Mouse (Mus musculus) left cerebral cortex, adult 2 months (tissue): ENCODE measurements around the gene Gm49320. TPM values are rescaled to one million over a fixed set of nuclear protein-coding genes. Genes with fewer than 3 reads are reported as not detected.

Experiments used
- DNase-seq, 2 experiments: peaks; one replicate each; pipeline ENCODE4 v3.0.0; 2021 to 2022; ENCODE audit warnings: low spot score in 2 of 2, mixed read lengths in 1 of 2; ENCODE audit errors: extremely low spot score in 1 of 2
- H3K27ac ChIP-seq: fragments of 200-600 bp; 2 replicates; pipeline ENCODE4 v1.8.1; 2022
- H3K4me3 ChIP-seq: fragments of 200-600 bp; 2 replicates; pipeline ENCODE4 v1.8.1; 2022
- CTCF ChIP-seq: fragments of 200-600 bp; IDR thresholded peaks from 2 replicates; pipeline ENCODE4 v1.8.1; 2022; ENCODE audit warnings: antibody characterized with exemption, mild to moderate bottlenecking, moderate library complexity
- intact Hi-C: fragments of 180-260 bp; cut with DNase I; formaldehyde crosslinking; loops from one replicate; pipeline ENCODE4 v1.15.1; 2025
- total RNA-seq, 2 experiments: library from RNA; stranded (reverse); gene quantifications; 2 replicates each; pipeline ENCODE4 v1.2.3; 2021

Gm49320 gene
- total RNA-seq, 2 experiments from 2014 or later, result 1.8 TPM; not detected in 1

- intact Hi-C loops, result no loop called here
- TF ChIP-seq CTCF, result no peak
Observed at GRCm38 (mm10) chr8:4230612-4231351, 7.9 kb upstream of the Gm49320 start.

GRCm38 (mm10) chr8:4237814-4238433 lies 741 bp upstream of the Gm49320 start:
- Histone ChIP-seq H3K4me3 (peak overlapping the region; percentile 96), H3K27ac (peak overlapping the region; percentile 94)
- no peak for TF ChIP-seq CTCF
- no peak for DNase-seq
- intact Hi-C loops, result loop anchor here (2.0 kb wide), 1 partner anchor 15 kb away; the partner anchor contains the start of gene Snapc2

More at GRCm38 (mm10) chr8:4230612-4231351, 7.9 kb upstream of the Gm49320 start:
- H3K4me3 ChIP-seq, result no peak overlapping the region
- DNase-seq, result no peak
- no peak overlapping the region for H3K27ac ChIP-seq

- no peak for TF ChIP-seq CTCF
- DNase-seq, result no peak
- intact Hi-C loops, result loop anchor here (2.0 kb wide), 1 partner anchor 13 kb away; the partner anchor contains the start of gene Snapc2
- H3K27ac ChIP-seq, result peak overlapping the region; percentile 94
- H3K4me3 ChIP-seq, result peak overlapping the region; percentile 96
Observed at GRCm38 (mm10) chr8:4239193-4239890, 677 bp downstream of the Gm49320 start.

GRCm38 (mm10) chr8:4245061-4245460 lies 6.4 kb downstream of the Gm49320 start:
- Histone ChIP-seq H3K27ac (no peak overlapping the region), H3K4me3 (no peak overlapping the region)
- intact Hi-C loops, result no loop called here
- no peak for DNase-seq
- no peak for TF ChIP-seq CTCF

GRCm38 (mm10) chr8:4245737-4246136 lies 7.1 kb downstream of the Gm49320 start:
- H3K27ac ChIP-seq, result no peak overlapping the region
- DNase-seq, result no peak
- H3K4me3 ChIP-seq, result no peak overlapping the region
- TF ChIP-seq CTCF, result no peak
- intact Hi-C loops, result no loop called here

- Histone ChIP-seq H3K4me3 (no peak overlapping the region), H3K27ac (no peak overlapping the region)
- intact Hi-C loops, result no loop called here
- DNase-seq, result no peak
- no peak for TF ChIP-seq CTCF
Observed at GRCm38 (mm10) chr8:4247241-4247640, 8.6 kb downstream of the Gm49320 start.

- no peak within 1 kb of the TSS for H3K4me3 ChIP-seq
- intact Hi-C loops, result loop anchor here (2.0 kb wide), 1 partner anchor 33 kb away; no protein-coding TSS in a partner anchor
- no peak for TF ChIP-seq CTCF
- peak within 1 kb of the TSS; percentile 33; the same call in 1 of the 2 replicates for H3K27ac ChIP-seq
- DNase-seq, result no peak
Observed at GRCm38 (mm10) chr8:4247951-4248540, 9.4 kb downstream of the Gm49320 start, which contains the start of gene Tgfbr3l. Tgfbr3l (plus strand) TSS chr8:4248214.

GRCm38 (mm10) chr8:4249213-4249612 lies 10.5 kb downstream of the Gm49320 start:
- TF ChIP-seq CTCF, result no peak
- DNase-seq, result no peak
- no peak overlapping the region for H3K4me3 ChIP-seq
- H3K27ac ChIP-seq, result peak overlapping the region; percentile 33; the same call in 1 of the 2 replicates
- intact Hi-C loops, result loop anchor here (2.0 kb wide), 1 partner anchor 34 kb away; no protein-coding TSS in a partner anchor

GRCm38 (mm10) chr8:4250306-4250970 lies 11.8 kb downstream of the Gm49320 start:
- peak; percentile 93 for TF ChIP-seq CTCF
- H3K27ac ChIP-seq, result no peak overlapping the region
- intact Hi-C loops, result no loop called here

GRCm38 (mm10) chr8:4252116-4252760 lies 13.6 kb downstream of the Gm49320 start:
- intact Hi-C loops, result loop anchor here (2.0 kb wide), 1 partner anchor 13 kb away; the partner anchor contains the start of genes Gm49320 and Map2k7
- Histone ChIP-seq H3K27ac (peak overlapping the region; percentile 95), H3K4me3 (peak overlapping the region; percentile 94)
- no peak for DNase-seq
- TF ChIP-seq CTCF, result no peak

More at GRCm38 (mm10) chr8:4250306-4250970, 11.8 kb downstream of the Gm49320 start:
- DNase-seq, result peak; percentile 86 to 88
- H3K4me3 ChIP-seq, result no peak overlapping the region
